Mouse (Mus musculus) CD8-positive naive resting alpha-beta T cell, adult 2 months (primary cell): ENCODE results near the gene Gnaz.

ENCODE experiments used
- DNase-seq, 2 experiments: peaks; one replicate each; pipeline ENCODE4 v3.0.0; 2022; ENCODE audit warnings: low read depth in 2 of 2, low spot score in 2 of 2

The Gnaz gene

GRCm38 (mm10) chr10:74966850-74967451, at the start of gene Gnaz:
Gnaz (plus strand) TSS chr10:74967177.
- peak; percentile 67 to 71 for DNase-seq

GRCm38 (mm10) chr10:74919277-74919676, 47.7 kb upstream of the Gnaz start:
- no peak for DNase-seq

GRCm38 (mm10) chr10:74920853-74921567, 46.0 kb upstream of the Gnaz start:
- DNase-seq: no peak

- no peak for DNase-seq
Observed at GRCm38 (mm10) chr10:74921614-74922013, 45.4 kb upstream of the Gnaz start.

- no peak for DNase-seq
Observed at GRCm38 (mm10) chr10:74922763-74923162, 44.2 kb upstream of the Gnaz start.

- DNase-seq: no peak
Observed at GRCm38 (mm10) chr10:74924274-74924673, 42.7 kb upstream of the Gnaz start.

- DNase-seq: no peak
Observed at GRCm38 (mm10) chr10:74925324-74925723, 41.7 kb upstream of the Gnaz start.

- DNase-seq: no peak
Observed at GRCm38 (mm10) chr10:74928276-74928675, 38.7 kb upstream of the Gnaz start.

GRCm38 (mm10) chr10:74929578-74929977, 37.4 kb upstream of the Gnaz start:
- no peak for DNase-seq

- no peak for DNase-seq
Observed at GRCm38 (mm10) chr10:74930541-74930940, 36.4 kb upstream of the Gnaz start.

- no peak for DNase-seq
Observed at GRCm38 (mm10) chr10:74931631-74932030, 35.3 kb upstream of the Gnaz start.

- DNase-seq: no peak
Observed at GRCm38 (mm10) chr10:74932487-74932886, 34.5 kb upstream of the Gnaz start.

- DNase-seq: no peak
Observed at GRCm38 (mm10) chr10:74933548-74934190, 33.3 kb upstream of the Gnaz start.

- no peak for DNase-seq
Observed at GRCm38 (mm10) chr10:74934521-74934920, 32.5 kb upstream of the Gnaz start.

- DNase-seq: no peak
Observed at GRCm38 (mm10) chr10:74935016-74935415, 32.0 kb upstream of the Gnaz start.

- no peak for DNase-seq
Observed at GRCm38 (mm10) chr10:74937003-74937790, 29.8 kb upstream of the Gnaz start.

GRCm38 (mm10) chr10:74938410-74938809, 28.6 kb upstream of the Gnaz start:
- no peak for DNase-seq

GRCm38 (mm10) chr10:74939300-74939699, 27.7 kb upstream of the Gnaz start:
- DNase-seq: no peak

GRCm38 (mm10) chr10:74940795-74941194, 26.2 kb upstream of the Gnaz start:
- no peak for DNase-seq

GRCm38 (mm10) chr10:74952830-74953443, 14.0 kb upstream of the Gnaz start:
- no peak for DNase-seq

- no peak for DNase-seq
Observed at GRCm38 (mm10) chr10:74964380-74964779, 2.6 kb upstream of the Gnaz start.
